Mouse (Mus musculus): Measurements from ENCODE around the gene Nol12.

The Nol12 gene

DNA sequence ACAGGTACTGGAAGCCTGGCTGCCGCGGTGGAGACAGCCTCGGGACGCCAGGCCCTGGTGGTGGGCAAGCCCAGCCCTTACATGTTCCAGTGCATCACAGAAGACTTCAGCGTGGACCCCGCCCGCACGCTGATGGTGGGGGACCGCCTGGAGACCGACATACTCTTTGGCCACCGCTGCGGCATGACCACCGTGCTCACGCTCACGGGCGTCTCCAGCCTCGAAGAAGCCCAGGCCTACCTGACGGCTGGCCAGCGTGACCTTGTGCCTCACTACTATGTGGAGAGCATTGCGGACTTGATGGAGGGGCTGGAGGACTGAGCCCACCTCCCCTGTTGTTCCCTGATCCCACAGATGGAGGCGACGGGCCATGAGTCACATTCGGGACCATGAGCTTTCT is 16.6 kb upstream of the Nol12 start:
- no peak for DNase-seq

DNA sequence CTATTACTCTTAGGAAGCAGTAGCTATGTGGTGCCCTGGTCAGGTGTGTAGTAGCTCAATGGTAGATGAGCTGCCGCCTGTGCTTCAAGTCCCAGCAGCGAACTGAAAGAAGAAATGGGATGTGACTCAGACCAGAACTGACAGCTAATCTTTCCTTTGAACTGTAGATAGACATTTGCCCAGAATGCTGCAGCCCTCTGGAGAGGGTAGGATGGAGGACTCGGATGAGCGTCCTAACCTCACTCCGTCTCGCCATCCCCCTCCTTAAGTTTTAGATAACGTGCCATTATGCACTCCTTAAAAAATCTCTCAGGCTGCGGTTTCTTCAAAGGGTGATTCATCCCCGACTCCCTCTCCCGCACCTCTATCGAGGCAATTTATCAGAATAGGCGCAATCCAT is 14.8 kb upstream of the Nol12 start:
- no peak for DNase-seq

DNA sequence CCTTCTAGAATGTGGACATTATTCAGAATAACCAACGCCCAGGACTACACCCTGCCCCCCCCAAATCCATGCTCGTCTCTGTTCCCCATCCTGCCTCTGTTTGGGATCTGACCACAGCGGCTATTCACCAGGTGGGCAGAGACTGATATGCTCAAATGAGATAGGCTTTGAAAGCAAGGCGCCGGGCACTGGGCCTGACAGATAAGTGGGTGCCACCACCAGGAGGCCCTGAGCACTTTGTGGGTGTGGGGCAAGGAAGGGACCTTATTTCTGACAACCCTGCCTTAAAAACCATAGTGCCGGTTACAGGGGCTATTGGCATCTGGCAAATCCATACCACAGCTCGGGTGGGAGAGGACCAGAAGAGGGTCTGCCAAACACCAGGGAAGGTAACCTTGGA is 12.0 kb upstream of the Nol12 start:
- DNase-seq, result peak; percentile 93

DNA sequence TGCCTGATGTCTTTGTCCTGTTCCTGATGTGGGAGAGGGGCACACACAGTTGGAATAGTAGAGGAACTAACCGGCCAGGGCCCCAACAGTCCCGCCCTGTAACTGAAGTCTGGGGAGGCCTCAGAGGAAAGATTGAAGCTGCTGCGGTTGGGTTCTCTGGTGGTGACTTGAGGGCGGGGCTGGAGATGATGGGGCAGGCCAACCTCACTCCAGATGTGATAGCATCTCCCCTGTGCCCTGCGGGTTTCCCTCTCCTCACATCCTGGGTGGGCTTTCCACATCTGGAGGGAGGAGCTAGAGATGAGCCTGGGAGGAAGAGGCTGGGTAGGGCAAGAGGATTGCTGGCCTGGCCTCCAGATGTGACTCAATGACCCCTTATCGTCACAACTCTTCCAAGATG is 11.1 kb upstream of the Nol12 start:
- DNase-seq, result peak; percentile 91

DNA sequence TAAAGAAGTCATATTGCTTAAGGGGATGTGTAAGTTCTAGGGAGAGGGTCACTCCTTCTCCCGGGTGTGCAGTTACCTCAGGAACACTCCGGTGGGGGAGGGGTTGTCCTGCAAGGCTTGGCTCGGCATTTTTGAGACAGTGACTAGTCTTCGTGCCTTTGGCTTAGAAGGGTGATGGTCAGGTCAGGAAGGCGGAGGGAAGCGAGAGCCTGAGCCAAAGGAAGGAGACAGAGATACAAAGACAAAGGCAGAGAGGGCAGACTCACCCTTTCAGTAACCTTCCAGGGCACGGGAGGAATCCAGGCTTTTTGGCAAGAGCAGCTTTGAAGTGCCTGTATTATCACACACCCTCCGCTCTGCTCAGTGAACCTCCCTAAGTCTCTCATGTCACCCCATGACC is 9.6 kb upstream of the Nol12 start:
- DNase-seq, result no peak

GRCm38 (mm10) chr15:78926021-78926919 is 8.5 kb upstream of the Nol12 start, which contains the start of gene Lgals1:
TSS of gene Lgals1 (plus strand) at chr15:78926725.
- DNase-seq, result peak; percentile 93

DNA sequence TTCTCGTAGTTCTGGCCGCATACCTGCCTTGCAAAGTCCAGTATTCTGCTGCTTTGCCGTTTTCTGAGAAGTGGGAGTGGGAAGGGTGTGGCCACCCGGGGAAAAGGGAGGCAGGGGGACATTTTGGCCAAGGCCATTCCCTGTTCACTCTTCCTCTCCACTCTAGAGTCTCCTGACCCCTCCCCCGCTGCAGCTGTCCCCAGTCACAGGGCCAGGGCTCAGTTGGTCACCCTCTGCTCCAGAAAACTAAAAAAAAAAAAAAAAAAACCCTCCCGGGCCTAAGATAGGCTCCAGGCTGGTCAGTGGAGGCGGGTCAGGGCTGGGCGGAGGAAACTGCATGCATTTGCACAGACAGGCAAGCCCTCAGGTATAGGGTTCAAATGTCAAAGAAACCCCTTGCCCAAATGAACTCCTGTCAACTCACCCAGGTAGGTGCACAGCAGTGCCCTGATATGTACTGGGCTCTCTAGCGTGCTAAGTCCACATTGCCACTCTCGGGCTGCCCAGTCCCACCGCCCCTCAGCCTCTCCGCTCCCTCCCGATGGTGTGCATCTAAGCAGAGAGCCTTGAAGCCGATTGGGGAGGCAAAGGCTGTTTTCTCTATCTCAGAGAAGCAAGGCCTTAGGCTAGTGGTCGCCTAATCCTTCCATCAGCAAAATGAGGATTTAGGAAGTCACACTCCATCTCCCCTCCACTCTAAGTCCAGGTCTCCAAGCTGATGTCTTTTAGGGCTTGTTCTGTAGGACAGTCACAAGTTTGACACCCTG is 7.5 kb upstream of the Nol12 start:
- peak; percentile 52 for DNase-seq

DNA sequence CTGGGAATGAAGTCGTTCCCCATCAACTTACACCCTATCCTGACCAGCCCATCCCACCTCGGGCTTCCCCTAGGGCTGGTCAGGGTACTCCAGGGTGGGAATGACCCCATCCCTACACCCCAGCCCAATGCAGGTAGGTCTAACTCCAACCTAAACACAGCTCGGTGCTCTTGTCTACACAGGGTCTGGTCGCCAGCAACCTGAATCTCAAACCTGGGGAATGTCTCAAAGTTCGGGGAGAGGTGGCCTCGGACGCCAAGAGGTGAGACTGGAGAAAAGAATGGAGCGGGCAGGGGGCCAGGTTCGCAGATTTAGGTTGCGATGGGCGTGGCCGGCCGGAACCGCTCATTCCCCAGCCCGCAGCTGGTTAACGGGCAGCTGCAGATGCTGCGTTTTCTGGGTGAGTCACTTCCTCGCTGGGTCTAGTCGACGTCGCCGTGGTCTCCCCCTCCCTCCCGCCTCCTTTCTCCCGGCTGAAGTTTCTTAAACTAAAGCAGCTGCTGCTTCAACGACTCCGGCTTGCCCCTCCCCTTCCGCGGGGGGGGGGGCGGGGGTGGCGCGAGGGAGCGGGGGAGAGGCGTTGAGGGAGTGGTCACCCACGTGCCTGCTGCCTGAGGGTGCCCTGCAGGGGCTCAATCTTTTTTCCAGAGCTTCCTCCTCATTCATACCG is 6.8 kb upstream of the Nol12 start:
- peak; percentile 90 for DNase-seq

DNA sequence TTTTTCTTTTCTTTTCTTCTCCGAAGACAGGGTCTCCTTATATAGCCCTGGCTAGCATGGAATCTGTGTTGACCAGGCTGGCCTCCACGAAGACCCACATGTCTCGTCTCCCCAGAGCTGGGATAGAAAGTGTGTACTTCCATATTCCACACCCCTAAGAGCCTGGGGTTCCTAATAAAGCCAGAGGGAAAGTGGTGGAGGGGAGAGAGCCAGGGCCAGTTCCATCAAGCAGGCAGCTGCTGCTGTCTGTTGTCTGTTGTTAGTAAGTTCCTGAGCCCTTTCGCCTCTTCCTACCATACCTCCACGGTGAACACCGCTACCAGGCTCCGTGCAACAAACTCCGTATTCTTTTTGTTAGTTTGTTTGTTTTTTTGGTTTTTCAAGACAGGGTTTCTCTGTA is 6.2 kb upstream of the Nol12 start:
- no peak for DNase-seq

DNA sequence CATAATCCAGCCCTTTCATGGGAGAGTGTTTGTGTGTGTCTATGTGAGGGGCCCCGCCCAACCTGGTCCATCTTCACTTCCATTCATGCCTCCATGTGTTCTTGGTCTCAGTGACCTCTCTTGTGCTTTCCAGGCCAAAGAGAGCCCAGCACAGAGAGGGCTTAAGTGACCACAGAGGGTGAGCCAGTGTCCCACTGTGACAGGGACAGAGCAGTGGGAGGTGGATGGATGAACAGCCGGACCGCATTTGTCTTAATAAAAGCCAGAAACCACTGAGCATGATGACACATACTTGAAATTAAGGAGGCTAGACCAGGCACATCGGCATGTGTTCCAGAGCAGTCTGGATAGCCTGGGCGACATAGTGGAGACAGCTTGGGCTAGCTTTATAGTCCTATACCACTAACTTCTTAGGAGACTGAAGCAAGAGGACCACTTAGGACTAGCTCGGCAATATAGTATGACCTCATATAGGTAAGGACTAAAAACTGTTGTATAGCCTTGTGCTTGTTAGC is 4.5 kb upstream of the Nol12 start:
- DNase-seq, result no peak

- no peak for DNase-seq
These were observed 3.8 kb upstream of the Nol12 start for GRCm38 (mm10) chr15:78930801-78931426.

GRCm38 (mm10) chr15:78931577-78931976 is 3.2 kb upstream of the Nol12 start:
- peak; percentile 74 for DNase-seq

- peak; percentile 75 for DNase-seq
These were observed 1.7 kb downstream of the Nol12 start for GRCm38 (mm10) chr15:78936403-78936802.

GRCm38 (mm10) chr15:78937311-78937710 is 2.6 kb downstream of the Nol12 start:
- no peak for DNase-seq

GRCm38 (mm10) chr15:78937963-78938362 is 3.2 kb downstream of the Nol12 start:
- DNase-seq, result no peak

DNA sequence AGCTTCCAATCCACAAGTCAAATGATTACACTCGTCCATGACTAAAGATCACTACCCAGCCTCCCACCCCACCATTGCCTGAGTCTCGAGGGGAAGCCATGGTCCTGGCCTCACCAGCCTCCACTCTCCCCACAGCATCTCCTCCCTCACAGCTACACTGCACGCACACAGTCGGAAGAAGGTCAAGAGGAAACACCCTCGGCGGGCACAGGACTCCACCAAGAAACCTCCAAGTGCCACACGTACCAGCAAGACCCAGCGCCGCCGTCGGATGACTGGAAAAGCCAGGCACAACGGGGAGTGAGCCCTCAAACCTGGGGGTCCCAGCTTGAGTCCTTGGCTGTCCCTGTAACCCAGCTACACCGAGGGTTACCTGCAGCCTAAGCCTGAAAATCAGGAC is 5.6 kb downstream of the Nol12 start:
- DNase-seq, result no peak

- DNase-seq, result peak; percentile 77
These were observed 7.9 kb downstream of the Nol12 start for GRCm38 (mm10) chr15:78942663-78943062.

DNA sequence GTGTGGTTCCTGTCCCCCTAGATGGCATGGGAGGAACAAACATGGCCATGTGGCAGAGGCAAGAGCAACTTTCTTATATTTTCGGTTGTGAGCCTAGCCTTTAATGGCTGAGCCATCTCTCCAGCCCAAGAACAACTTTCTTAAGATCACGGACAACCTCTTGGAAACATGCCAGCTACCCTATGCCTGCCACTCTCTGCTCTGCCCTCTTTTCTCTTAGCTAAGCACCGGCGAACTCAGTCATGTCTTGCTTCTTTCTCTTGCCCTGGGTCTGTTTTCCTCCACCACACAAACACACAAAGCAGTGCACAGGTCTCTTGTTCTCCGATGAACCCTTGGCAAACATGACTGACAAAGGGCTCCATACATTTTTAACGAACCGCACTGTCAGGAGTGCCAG is 11.5 kb downstream of the Nol12 start:
- DNase-seq, result no peak

GRCm38 (mm10) chr15:78947657-78948056 is 12.9 kb downstream of the Nol12 start, which contains the start of gene Triobp:
TSS of gene Triobp (plus strand) at chr15:78947724.
- peak; percentile 88 for DNase-seq

DNA sequence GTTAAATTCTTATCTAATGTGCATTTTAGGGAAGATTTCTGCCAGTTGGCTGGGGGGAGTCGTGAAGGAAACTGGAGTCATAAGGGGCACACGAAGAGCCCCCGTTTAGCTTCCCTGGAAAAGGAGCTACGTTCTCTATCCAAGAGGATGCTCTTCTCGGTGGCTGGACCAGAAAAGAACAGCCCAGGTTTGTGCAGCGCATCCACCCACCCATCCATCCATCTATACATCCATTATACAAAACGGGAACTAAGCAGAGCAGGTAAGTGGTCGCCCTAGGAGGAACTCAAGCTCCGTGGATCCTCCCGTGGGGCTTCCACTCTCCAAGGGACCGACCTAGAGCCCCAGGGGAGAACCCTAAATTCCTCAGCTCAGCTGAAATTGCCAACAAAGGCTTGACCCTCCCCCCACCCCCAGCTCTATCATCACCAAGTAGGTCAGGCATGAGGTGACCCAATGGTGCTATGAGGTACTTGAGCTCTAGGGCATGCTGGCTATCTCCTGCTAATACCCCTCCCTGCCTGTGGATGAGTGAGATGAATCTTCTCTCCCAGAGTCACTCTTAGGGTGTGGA is 13.5 kb downstream of the Nol12 start:
- no peak for DNase-seq

GRCm38 (mm10) chr15:78948883-78949282 is 14.2 kb downstream of the Nol12 start:
- DNase-seq, result no peak

GRCm38 (mm10) chr15:78955663-78956062 is 20.9 kb downstream of the Nol12 start:
- no peak for DNase-seq
